Mouse (Mus musculus): ENCODE results near the gene Sp1. TPM values are rescaled to one million over a fixed set of nuclear protein-coding genes. Genes with fewer than 3 reads are reported as not detected.

Sp1 gene
- total RNA-seq, 2 experiments from 2014 or later, result 61.1 to 62.1 TPM

GRCm38 (mm10) chr15:102398629-102399028, 7.3 kb upstream of the Sp1 start:
- no peak for DNase-seq (ENCODE audit: low spot score in 2 of 2)

- DNase-seq (ENCODE audit: low spot score in 2 of 2), result peak; percentile 83 to 85
These were observed 6.4 kb upstream of the Sp1 start for GRCm38 (mm10) chr15:102399229-102400221.

- no peak for DNase-seq (ENCODE audit: low spot score in 2 of 2)
These were observed 5.4 kb upstream of the Sp1 start for GRCm38 (mm10) chr15:102400476-102401045.

- DNase-seq (ENCODE audit: low spot score in 2 of 2), result no peak
These were observed 4.7 kb upstream of the Sp1 start for GRCm38 (mm10) chr15:102401278-102401677.

GRCm38 (mm10) chr15:102402210-102402609, 3.7 kb upstream of the Sp1 start:
- no peak for DNase-seq (ENCODE audit: low spot score in 2 of 2)

GRCm38 (mm10) chr15:102404608-102405488, 1.1 kb upstream of the Sp1 start:
- no peak for DNase-seq (ENCODE audit: low spot score in 2 of 2)

- peak; percentile 86 for DNase-seq (ENCODE audit: low spot score in 2 of 2)
These were observed 411 bp downstream of the Sp1 start for GRCm38 (mm10) chr15:102406196-102406911.

GRCm38 (mm10) chr15:102406912-102407580, 1.1 kb downstream of the Sp1 start:
- DNase-seq (ENCODE audit: low spot score in 2 of 2), result no peak

- DNase-seq (ENCODE audit: low spot score in 2 of 2), result no peak
These were observed 2.0 kb downstream of the Sp1 start for GRCm38 (mm10) chr15:102407681-102408557.

- DNase-seq (ENCODE audit: low spot score in 2 of 2), result no peak
These were observed 2.7 kb downstream of the Sp1 start for GRCm38 (mm10) chr15:102408558-102409130.

- DNase-seq (ENCODE audit: low spot score in 2 of 2), result no peak
These were observed 3.3 kb downstream of the Sp1 start for GRCm38 (mm10) chr15:102409286-102409685.

GRCm38 (mm10) chr15:102411077-102411476, 5.1 kb downstream of the Sp1 start:
- no peak for DNase-seq (ENCODE audit: low spot score in 2 of 2)

- DNase-seq (ENCODE audit: low spot score in 2 of 2), result no peak
These were observed 7.7 kb downstream of the Sp1 start for GRCm38 (mm10) chr15:102413687-102414086.

GRCm38 (mm10) chr15:102417524-102417923, 11.6 kb downstream of the Sp1 start:
- DNase-seq (ENCODE audit: low spot score in 2 of 2), result no peak

- no peak for DNase-seq (ENCODE audit: low spot score in 2 of 2)
These were observed 15.0 kb downstream of the Sp1 start for GRCm38 (mm10) chr15:102420986-102421385.

- DNase-seq (ENCODE audit: low spot score in 2 of 2), result no peak
These were observed 15.5 kb downstream of the Sp1 start for GRCm38 (mm10) chr15:102421437-102421836.

GRCm38 (mm10) chr15:102423602-102424240, 17.8 kb downstream of the Sp1 start:
- no peak for DNase-seq (ENCODE audit: low spot score in 2 of 2)

GRCm38 (mm10) chr15:102424657-102425056, 18.7 kb downstream of the Sp1 start:
- no peak for DNase-seq (ENCODE audit: low spot score in 2 of 2)

All from adrenal gland, adult 18-20 months (tissue).